Mouse (Mus musculus) layer of hippocampus, adult 11-12 months (tissue): ENCODE measurements at regions not wholly inside any gene's neighbourhood (a gene's known extent, or its start where the extent isn't known, plus 50 kb on each side); places are given as distances from the start of the nearest gene placed in this dataset.
A peak's percentile ranks its signal among the peaks of the same experiment; 100 is the strongest.

Source experiments
- DNase-seq: peaks from one replicate; pipeline ENCODE4 v3.0.0; 2022; ENCODE audit warnings: low spot score

DNA sequence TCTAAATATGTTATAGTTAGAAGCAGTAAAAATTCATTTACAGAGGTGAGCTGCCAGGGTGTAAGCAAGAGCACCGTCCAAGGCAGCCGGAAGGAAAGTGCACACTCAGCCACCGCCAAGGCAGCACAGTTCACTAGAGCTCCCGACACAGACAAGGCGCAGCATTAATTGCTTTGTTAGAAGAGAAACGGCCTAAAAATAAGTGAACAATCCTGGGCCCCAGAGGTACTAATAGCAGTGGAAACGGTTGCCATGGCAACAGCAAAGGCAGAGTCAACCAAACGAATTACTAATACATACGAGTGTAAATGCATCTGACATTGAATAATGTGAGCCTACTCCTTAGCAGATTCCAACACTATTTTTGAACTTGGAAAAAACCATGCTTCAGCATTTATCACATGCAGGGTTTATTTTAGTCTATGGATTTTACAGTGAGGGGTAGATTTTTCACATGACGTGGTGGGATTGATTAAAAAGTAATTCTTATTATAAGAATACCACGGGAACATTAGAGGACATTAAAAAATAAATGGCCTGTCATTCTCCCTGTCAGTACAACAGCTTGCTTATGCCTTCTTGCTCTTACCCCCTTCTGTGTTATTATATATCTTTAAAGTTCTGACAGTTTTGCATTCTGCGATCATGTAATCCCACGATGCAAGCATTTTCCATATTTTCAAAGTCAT is 62.5 kb downstream of the Cavin4 start:
- peak; percentile 80 for DNase-seq

DNA sequence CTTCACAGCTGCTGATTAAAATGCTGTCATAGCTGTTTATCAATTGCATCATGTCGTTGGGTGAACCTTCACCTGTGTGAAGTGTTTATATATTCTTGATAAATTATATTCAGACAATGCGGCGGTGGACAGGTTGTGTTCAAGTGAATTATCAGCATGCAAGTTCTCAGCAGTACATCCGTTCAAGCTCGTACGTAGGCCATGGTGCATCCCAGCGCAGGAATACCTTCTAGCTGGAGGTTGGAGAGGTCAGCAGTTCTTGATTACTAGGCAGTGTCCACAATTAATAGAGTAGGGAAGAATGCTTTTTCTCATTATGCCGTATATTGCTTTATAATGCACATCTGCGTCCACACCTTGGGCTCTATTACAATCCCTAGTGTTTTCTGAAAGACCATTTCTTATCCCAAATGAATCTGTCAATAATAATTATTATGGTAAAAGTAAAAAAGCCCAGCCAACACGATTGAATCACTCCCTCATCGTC is 63.1 kb downstream of the Cavin4 start:
- DNase-seq: no peak

DNA sequence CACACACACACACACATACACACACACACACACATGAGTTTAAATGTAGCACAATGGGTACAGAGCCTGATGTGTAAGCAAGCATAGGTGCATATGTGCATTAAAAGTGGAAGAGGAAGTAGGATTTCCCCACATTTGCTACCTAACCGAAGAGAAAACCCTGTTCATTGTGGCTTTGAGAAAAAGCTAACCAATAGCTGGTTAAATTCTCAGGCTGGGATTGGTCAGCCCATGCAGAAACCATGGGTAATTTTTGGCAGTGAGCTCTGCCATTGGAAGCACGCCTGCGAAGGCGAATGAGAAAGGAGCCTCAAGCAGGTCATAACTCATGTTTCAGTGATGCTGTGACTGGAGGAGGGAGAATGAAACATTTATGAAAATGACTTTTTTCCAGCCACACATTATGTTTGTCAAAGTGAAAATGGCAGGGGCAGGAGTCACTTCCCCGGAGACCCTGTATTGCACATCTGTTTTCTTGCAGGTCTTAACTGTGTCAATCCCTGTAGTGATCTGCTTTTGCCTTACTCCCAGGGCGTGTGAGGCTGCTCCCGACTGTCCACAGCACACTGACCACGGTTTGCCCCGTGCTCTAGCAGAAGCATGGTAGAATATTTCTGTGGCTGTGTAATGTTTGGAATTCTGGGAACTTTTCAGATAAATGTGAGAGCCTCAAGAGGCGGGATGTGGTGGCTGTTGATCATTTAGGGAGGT is 71.7 kb downstream of the Cavin4 start:
- DNase-seq: no peak

DNA sequence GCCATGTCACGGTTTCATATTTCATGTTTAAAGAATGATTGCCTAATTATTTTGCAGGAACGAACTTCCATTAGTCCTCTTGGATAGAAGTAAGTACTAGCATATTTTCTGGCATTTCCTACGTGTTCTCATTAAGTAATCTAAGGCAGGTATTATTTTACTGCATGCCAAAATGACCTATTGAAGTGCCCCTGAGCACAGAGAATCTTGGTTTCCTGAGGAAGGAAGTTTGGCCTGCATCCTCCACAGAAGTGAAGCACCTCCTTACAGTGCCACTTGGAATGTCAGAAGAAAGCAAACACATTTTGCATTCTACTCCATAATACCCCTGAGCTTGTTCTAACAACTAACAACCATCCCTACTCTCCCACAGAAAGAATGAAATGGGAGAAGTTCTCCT is 82.9 kb downstream of the Cavin4 start:
- DNase-seq: no peak

DNA sequence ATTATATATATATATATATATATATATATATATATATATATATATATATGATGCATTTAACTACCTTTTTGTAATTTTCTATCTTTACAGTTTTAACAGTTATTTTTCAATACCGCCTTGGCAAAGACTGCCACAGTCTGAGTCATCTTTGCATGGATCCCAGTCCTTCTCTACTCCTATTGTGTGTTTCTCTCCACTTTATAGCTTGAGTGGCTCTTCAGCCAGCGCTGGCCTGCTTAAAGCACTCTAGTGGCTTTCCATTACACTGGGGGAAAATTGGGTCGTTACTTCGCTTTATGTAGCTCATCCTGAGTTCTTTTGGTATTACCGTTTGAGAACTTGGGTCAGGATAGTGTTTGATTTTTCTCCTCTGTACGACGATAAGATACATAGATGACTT is 86.3 kb downstream of the Cavin4 start:
- DNase-seq: no peak

DNA sequence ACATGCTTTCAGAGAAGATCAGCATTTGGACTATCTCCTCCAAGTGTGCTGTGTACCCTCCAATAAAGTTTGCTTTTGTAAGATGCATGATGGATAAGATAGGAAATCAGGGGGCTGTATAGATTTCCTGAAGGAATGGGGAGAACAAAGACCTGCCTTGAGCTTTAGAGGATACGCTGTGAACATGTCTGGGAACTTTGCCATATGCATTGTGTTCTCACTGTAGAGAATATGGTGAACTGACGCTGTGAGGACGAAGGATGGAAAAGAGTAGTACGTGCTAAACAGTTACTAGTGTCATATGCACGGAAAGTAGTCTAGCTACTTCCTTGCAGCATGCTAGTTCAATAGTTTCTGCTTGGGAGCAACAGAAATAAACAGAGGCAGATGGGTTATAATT is 86.8 kb downstream of the Cavin4 start:
- no peak for DNase-seq

DNA sequence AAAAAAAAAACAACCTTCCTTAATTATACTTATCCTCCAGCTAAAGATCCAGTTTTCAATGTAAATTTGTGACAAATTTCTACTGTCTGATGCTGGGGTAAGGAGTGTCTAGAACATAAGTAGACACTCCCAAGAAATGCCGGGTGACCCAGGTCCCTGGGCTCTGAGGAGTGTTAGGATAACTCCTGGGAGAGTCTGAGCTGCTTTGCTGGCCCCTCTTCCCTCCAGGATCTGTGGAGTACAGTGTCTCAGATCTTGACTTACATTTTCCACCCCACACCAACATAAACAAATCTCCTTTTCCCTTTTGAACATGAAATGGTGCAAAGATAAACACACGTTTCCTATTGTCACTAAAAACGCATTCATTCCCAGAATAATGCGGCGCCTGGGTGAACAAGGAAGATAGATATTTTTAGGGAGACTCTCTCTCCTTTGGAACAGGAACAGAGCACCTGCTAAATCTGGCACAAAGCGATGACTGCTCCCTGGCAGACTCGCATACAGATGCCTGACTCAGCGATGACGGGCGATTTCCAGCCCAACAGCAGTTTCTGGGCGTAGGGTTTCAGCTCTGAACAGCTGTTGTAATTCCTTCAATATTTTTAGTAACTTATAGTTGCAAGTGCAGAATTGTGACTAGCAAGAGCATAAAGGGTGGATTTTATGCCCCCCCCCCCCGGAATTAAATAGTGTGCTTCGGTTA is 91.3 kb downstream of the Cavin4 start:
- peak; percentile 62 for DNase-seq

DNA sequence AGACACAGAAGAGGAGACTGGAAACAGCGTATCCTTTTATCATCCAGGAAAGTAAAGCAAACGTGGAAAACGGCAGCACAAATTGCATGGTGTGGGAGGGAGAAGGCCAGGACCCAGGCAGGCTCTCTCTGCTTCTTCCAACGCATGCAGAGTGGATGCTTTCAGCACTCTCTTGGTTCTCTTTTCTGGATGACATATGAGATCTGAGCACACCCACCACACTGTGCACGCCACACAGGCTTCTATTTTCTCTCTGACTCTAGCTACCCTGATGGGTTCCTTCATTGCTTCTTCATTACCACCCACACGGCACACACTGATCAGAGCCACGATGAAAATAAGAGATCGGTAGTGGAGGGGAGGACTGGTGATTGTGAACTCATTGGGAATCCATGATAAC is 97.3 kb downstream of the Cavin4 start:
- no peak for DNase-seq

DNA sequence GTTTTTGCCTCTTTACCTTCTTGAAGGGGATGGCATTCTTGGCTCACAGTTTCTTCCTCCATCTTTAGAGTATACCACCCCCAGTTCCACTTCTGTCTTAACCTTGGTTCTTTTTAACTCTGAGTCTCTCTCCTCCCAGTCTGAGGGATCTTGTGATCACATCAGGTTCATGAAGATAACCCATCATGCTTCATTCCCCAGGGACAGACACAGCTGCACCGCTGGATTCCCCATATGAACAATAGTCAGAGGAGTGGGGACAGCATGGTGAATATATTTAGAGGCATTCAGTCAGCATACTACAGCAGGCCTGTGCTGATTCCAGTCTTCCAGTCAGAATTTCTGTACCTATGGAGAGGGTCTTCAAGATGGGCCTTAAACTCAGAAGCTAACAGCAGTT is 103.1 kb downstream of the Cavin4 start:
- DNase-seq: no peak

DNA sequence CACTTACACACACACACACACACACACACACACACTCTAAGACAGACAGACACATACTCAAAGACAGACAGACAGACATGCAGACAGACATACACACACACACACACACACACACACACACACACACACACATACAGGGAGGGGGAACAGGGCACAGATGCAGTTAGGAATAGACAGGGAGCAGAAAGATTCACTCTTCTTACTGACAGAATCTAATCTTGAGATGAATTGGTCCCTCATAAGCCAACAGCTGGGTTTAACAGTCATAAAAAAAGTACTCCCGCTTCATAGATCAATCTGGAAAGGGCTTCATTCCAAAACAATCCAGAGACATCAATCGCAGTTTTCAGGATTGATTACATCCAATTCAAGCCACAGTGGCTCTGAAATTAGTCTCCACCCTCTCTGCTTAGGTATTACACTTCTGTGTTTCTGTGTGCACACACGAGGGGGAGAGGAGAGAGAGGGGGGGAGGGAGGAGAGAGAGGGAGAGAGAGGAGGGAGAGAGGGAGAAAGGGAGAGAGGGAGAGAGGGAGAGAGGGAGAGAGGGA is 107.2 kb downstream of the Cavin4 start:
- no peak for DNase-seq

DNA sequence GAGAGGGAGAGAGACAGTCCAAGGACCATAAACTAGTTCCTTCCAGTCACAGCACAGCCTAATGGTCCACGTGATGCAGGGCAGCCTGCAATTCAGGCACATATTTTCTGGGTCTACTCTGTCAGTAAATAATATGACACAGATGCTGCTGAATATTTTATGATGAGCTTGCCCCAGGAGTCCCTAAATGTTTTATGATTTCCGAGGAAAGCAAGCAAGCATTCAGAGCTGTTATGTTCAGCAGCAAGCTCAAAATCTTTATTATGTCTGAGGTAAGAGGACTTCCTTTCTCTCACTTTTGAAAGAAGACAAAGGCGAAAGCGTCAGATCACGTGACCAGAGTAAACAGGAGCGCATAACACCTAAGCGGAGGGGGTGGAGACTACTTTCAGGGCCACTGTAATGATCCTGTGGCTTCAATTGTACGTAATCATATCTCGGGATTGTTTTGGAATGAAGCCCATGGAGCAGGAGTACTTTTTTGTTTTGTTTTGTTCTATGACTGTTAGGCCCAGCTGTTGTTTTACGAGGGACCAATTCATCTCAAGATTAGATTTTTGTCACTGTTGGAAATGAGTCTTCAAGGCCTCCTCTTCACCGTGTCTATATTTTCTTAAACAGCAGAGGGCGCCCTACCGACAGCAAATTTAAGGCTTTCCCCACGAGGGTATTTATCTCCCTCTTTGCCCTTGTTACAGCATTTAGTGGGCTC is 107.8 kb downstream of the Cavin4 start:
- peak; percentile 73 for DNase-seq

DNA sequence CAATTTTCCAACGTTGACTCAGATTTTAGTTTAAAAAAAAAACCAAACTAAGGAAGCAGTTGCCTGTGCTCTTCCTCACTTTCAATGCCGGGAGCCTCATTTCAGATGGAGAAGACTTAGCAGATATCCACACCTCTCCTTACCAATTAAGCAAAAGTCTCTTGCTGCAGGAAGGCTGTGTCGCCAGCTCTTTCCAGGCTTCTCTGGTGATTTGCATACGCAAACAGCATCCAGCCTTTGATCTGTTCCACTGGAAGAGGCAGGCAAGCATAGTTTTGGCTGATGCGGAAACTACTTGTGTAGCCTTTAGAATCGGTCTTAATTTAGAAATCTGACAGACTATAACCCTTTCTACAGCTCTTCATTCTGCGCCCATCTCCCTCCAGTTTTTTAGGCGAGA is 108.5 kb downstream of the Cavin4 start:
- no peak for DNase-seq

DNA sequence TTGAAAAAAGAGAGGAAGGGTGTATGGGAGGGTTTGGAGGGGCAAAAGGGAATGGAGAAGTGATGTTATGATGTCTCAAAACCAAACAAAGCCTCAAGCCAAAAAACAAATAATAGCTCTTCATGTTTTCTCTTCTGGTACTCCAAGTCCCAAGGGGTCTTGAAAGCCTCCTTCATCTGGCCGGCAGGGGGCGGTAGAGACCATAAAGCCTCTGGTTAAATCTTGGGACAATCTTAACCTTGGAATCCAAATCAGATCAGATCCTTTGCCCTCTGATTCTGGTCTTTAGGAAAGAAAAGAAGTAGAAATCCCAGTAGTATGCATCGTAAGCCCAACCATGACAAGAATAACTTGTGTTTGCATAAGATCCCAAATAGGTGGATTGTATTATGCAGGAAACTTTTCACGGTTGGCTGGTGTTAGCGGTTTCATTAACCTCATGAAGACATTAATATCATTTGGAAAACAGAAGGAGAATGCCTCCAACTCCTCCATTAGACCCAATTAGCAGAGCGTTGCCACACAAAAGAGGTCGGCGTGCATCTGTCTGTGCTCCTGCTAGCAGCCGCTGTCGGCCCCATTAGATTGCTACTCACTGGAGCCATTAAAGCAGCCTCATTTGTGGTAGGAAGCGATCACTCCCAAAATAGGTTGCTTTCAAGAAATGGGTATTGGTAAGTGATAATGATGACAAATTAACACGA is 116.0 kb downstream of the Cavin4 start:
- peak; percentile 74 for DNase-seq

DNA sequence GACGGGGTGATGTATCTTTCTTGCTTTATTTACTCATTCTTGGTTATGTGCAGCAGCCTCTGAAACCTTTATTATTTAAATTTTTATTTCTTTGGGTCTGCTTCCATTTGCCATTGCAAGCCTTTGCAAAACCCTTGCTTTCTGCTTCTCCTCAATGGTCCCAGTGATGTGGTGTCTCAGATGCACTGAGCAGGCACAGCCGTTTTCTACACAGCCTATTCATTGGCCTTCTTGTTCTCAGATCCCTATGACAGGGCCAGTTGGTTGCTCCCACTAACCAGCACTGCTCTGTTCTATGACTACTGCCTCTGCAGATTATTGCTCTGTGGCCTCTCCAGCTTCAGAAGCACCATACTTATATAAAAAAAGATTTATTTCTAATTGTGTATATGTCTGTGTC is 116.6 kb downstream of the Cavin4 start:
- DNase-seq: no peak

DNA sequence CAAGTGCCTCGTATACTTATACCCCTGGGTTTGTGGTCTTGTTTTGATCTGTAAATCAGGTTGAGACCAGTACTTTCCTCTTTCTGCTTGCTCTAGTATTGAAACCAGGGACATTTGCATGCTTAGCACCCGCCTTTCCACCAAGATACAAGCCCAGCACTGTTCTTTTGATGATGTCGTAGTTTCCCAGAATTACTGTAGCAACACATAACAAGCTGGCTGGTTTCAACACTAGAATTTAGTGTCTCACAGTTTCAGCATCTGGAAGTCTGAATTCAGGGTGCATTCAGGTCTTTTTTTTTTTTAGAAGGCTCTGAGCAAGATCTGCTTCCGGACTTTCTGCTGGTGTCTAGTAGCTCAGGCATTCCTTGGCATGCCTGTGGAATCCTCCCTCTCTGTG is 117.8 kb downstream of the Cavin4 start:
- no peak for DNase-seq

DNA sequence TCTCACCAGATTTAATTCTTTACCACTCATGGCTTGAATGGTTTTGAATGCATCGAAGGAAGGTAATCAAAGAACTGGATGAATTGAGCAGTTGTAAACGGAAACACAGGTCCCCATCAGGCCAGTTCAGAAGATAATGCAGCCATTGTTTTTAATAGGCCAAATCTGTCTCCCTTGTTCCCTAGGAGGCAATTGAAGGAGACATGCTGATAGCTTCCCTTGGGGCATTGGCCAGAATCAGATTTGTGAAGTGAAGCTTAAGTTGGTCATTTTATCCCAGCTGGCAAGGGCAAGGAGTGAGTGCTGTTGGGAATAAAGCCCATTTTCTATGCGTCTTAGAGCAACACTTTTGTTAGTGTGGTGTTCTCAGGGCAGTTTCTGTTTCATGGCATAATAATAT is 119.4 kb downstream of the Cavin4 start:
- DNase-seq: no peak

DNA sequence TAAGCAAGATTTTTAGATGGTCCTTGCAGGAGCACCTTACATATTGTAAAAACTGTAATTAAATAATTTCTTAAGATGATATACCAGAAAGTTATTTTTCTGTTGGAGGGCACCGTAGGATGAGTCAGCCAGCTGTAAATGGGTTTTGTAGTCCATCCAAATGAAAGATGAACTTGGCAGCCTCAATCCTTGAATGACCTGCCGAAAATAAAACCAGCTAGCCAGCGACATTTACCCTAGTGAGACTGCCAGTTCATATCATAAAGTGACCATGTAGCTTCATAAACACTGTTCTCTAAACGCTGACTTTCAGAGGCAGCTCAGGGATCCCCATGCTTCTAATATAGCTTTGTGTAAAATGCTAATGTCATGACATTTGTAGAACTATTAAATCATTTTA is 127.8 kb downstream of the Cavin4 start:
- no peak for DNase-seq

DNA sequence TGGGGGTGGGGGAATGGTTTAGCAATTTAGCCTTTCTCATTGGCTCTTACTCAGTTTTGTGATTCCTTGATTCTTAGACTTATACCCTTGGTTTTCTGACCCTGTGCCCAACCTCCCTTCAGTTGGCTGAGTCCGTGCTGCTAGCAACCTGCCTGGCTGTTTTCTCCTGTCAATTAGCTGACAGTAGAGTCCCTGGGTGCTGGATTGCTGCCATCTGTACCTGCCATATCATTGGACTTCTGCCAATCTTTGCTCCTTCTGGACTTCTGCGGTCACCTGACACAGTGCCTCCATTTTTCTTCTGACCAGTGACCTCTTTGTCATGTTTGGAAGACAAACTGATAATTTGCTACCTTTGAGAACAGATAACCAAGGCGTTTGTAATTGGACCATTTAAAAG is 140.5 kb downstream of the Cavin4 start:
- no peak for DNase-seq

DNA sequence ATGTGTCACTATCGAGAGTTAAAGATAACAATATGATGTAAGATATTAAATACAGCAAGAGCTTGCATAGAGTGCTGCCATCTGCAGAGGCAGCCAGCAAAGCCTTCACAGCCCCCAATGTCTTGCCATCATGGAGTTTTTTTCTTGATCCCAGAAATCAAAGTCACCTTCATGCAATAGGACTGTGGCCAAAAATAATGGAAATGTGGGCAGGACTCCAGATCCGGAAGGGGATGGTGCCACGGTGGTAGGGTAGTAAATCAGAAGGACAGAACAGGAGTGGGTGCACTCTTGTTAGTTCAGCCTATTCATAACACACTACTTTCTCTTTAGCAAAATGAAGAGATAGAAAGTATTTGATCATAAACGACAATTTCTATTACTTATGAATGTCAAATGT is 145.3 kb downstream of the Cavin4 start:
- DNase-seq: no peak

DNA sequence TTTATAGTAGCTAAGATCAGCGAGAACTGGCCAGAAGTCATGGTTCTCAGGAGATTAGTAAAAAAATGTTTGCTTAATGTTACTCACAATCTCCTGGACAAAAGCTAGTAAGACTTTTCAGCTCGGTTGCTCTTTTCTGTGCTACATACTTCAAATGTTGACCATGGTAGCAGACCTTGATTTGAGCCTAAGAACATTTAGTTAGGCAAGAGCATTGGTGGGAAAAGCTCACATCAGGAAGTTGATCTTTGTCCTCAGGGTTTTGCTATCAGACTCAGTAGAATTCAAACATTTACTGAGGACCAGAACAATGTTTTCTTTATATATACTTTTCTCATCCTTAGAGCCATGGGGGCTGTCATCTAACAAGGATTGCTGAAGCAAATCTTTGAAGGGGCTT is 170.4 kb downstream of the Cavin4 start:
- DNase-seq: no peak

DNA sequence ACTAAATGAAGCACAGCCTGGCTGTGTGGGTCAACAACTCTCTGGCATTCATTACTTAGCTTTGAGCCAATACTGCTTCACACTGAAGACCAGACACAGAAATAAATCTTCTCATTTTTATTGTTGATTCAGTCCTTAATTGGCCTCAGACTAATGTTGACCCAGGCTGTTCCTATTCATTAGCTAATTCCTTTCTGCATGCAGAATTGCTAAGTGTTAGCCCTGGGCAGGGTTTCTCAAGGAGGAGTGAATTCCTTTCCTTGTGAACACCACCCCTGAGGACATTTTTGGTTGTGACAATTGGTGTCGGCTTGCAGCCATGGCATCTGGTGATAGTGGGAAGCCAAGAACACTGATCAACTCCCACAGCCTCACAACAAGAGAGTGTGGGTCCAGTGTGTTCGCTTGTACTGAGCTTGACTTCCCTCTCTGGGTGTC is 179.5 kb downstream of the Cavin4 start:
- peak; percentile 25 for DNase-seq

DNA sequence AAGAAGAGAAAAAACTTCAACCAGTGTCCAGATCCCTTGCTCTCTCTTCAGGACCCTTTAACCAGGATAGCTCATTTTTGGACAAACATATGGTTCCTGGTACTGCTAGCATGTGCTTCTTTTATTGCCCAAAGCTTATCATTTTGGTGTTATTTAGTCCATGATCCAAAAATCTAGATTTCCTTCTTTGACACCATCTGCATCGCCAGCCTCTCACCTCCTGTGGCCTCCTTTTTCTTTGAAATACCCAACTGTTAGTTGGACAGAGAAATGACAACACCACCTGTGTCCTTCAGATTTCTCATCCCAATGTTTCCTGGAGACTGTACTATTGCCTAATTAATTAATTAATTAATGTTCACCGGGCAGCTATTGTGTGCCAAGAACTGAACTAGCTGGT is 188.0 kb upstream of the Plppr1 start:
- DNase-seq: peak; percentile 11
